Mouse (Mus musculus): ENCODE data around the gene Lrrc55.
"Not testable (repeated sequence)": the region's sequence is repeated elsewhere in the genome, so short reads cannot be mapped to it uniquely, and the experiment has no call there.

Lrrc55 gene

DNA sequence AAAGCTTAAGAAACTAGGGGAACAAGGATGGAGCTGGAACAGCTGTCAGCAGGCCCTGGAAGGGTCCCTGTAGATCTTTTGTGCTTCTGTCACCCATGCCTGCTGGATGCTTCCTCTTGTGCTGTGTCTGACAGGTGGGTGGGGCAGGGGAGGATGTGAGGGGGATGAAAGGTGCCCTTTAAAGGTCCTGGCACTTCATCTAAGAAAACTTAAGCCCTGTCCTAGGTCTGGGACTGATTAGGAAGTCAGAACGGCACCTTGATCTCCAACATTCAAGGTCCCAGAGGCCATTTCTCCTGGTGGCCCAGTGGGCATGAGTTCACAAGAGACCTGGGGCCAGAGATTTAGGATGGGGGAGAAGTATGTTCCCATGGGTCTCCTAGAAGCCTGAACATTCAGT, at the start of gene Lrrc55:
Lrrc55 (minus strand) TSS at position 297 of the 400 bp plus-strand sequence.
- in situ Hi-C loops (cut with MboI, MseI): no loop called here

DNA sequence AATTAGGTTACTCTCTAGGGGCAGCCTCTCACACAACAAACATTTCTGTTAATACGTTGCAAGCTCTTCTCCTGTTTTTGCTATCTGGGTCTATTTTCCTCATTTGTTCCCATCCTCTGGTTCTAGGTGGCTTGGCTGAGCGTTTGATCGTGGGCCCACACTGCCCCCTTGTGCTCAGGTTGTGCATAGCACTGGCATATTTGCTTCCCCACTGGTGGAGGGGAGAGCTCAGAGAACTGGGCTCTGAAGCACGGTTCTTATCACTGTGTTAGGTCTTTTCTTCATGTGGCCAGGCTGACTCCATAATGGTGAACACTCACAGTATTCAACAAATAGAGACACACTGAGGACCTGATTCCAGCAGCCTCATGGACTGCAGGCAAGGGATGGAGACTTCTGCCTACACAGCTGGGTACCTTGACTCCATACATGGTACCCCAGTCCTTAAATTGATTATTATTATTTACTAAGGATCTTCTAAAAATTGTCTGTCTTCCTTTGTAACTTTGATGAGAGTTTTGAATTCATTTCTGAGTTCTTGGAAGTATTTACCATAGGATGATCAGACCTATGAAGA, 49.6 kb upstream of the Lrrc55 start:
- in situ Hi-C loops (cut with MboI, MseI): loop anchor here (5.0 kb wide), 1 partner anchor 124 kb away; no protein-coding TSS in a partner anchor

DNA sequence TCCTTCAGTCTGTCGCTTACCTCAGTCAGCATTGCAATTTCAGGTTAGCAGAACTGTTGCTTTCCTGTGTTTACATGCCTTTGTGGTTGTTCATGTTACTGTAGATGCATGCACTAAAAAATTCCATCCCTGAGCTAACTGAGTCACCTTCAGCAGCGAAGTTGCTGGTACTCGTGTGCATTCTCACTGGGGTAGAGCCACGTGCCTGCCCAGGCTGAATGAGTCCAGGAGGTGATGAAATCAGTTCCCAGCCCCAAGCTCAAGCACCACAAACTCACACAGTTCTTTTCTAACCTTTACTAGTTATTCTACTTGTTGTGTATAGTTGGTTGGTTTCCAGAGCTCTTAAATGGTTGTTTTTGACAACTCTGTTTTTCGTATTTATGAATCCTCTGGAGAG, 48.7 kb upstream of the Lrrc55 start:
- in situ Hi-C loops (cut with MboI, MseI): loop anchor here (5.0 kb wide), 1 partner anchor 123 kb away; no protein-coding TSS in a partner anchor

DNA sequence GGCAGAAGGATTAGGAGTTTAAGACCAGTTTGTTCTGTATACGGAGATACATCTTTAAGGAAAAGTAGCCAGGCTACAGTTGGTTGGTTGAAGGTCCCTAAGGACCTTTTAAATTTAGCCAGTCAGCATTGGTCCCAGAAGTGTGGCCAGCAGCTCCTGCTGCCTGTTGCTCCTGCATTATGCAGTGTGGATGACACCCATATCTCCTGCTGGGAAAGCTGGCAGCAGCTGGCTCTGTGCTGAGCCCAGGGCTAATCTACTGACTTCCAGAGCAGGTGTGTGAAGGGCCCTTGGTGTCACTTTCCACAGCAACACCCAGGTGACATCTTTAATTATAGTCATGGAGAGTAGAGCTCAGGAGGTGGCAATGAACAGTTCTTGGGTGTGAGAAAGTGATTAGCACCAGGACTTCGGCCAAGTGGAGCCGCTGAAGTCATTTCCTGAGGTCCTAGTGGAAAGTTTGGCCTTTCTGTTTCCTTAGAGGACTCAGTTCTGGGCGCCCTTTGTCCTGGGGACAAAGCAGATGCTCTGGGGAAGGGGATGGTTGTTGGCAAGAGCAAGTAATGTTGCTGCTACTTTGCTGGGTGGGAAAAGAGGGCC, 41.2 kb upstream of the Lrrc55 start:
- in situ Hi-C loops (cut with MboI, MseI): no loop called here

DNA sequence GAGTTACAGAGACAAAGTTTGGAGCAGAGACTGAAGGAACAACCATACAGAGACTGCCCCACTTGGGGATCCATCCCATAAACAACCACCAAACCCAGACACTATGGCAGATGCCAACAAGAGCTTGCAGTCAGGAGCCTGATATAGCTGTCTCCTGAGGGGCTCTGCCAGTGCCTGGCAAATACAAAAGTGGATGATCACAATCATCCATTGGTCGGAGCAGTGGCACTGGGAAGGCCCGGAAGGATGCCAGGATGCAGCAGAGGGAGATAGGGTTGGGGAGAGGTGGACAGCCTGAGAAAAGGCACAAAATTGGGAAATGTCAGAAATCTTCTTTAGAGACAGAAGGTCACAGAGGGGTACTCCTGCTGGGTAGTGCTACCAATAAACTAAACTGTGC, 40.2 kb upstream of the Lrrc55 start:
- in situ Hi-C loops (cut with MboI, MseI): not testable (repeated sequence)

DNA sequence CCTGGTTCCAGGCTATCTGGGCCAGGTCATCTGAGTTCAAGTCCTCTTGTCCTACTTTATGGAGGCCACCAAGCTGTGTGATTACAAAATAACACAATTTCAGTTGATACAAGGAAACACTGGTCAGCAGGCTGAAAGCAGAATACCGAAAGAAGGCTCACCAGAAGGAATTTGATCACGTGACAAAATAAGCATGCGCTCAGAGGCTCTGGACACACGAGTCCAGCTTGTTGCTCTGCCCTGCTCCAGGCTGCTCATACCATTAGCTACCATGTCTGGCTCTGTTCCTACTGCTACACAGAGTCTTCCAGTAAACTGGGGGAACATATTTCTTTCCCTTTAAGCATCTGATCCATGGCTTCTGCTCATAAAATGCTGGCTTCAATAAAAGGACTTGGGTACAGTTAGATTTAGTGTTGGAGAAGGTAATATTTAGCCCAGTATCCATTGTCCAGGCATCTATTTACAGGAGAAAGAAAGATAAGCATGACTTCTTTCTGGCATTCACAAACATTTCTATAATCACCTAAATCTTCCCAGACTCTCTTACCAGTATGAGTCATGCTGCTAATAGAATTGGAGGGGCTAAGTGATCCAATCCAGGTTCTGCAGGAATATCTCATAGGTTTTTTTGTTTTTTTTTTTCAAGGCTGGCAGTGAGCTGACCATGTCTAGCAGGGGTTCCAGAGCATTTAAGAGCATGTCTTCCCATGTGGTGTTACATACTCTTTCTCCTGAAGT, 33.9 kb upstream of the Lrrc55 start:
- in situ Hi-C loops (cut with MboI, MseI): no loop called here

DNA sequence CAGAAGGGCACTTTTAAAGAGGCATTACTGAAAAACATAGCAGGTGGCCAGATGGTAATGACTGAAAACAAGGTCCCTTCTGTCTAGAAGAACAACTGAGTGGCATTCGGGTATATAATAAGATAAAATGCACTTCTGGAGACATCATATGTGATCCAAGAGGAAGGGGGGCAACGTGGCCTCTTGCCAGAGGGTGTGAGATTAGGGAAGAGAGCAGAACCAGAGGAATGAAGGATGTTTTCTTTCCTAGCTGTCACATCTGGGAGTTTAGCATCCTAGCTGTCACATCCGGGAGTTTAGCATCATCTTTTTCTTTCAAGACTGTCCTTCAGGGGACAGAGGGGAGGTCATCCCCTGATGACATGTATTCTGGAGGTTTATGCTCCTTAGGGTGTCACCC, 32.6 kb upstream of the Lrrc55 start:
- in situ Hi-C loops (cut with MboI, MseI): no loop called here

DNA sequence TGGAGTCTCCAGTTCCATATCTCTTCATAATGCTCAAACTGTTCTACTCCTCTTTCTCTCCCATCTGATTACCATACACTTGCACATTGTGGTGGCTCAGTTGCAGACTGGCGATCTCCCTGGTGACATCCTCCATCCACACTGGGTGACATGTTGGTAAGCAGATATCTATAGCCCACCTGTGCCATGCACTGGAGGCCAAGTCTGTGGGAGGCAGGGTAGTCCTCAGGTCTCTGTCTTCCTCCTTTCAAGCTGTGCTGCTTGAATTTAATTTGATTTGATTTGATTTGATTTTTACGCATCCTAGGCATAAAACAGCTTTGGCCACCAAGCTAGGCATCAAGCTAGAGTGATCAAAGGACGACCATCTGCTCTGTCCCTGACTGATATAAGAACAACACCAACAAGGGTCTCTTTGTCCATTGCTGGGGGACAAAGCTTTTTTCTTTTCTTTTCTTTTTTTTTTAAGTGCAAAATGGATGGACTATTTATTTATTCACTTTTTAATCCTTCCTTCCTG, 30.9 kb upstream of the Lrrc55 start:
- in situ Hi-C loops (cut with MboI, MseI): no loop called here

DNA sequence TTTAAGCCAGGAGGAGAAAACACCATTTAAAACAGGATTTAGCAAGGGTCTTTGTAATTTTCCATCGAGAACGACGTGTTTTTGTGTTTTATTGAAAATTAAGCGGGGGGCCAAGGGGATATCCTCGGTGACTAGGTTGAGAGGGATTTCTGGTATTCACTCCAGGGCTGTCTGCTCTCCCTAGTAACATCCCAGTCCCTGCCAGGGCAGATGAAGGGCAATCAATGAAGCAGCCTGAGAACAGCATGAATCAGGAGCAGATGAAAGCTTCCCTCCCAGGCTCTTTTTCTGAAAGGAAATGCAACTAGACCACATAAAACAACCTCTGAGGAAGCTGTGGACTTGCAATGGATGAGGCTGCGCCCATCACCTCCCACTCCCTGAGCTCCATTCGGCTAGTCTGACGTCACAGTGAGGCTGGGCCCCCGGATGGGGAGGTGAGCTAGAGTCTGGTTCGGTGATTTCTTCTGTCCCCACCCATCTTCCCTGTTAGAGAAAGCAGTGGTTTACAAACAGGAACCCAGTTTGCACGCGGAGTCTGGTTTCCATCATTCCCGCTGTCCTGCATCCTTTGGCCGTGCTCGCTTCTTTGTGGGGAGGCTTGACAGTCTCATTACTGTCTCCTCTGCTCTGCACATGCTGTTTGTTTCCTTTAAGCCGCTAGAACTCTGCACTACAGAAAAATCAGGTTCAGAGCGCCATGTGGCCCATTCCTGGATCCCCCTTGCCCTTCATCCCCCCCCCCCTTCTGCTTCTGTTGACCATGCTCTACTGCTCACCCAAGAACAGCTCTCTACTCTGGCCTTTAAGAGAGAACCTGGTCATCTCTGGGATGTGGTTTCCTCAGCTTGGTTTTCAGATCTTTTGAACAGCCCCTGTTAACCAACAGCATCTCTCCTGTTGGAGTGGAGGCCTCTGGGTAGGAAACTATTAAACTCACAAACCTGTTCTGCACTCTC, 27.5 kb upstream of the Lrrc55 start:
- in situ Hi-C loops (cut with MboI, MseI): no loop called here

DNA sequence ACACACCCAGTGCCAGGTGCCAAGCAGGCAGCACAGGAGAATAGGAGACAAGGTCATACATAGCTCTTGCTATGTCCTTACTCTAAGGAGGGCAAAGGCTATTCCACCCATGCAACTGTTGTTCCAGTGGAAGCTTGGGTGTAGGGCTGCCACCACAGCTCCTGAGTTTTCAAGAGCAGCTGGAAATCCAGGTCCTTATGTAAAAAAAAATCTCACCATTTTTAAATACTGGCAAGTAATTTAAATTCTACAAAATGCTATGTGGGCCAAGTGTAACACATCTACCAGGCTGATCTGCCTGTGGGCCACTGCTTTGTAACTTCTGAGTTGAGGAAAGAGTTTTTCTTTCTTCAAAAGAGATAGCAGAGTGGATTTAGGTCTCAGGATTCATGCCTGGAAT, 19.6 kb upstream of the Lrrc55 start:
- in situ Hi-C loops (cut with MboI, MseI): no loop called here

DNA sequence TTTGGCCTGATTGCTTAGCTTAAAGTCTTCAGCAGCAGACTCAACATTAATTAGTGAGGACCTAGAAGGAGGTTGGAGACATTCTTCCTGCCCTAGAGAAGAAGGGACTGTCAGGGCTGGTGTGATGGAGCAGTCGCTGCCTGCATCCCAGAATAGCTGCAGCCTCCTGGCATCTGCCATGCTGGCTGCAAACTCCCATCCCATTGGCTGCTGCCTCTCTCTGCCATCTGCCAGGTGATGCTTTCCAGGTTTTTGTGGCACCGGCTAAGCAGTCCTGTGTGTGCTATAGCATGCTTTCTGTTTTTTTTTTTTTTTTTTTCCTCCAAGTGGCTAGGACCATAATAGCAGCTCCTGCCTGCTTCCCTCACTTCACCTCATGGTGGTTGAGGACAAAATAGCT, 16.7 kb upstream of the Lrrc55 start:
- in situ Hi-C loops (cut with MboI, MseI): no loop called here

DNA sequence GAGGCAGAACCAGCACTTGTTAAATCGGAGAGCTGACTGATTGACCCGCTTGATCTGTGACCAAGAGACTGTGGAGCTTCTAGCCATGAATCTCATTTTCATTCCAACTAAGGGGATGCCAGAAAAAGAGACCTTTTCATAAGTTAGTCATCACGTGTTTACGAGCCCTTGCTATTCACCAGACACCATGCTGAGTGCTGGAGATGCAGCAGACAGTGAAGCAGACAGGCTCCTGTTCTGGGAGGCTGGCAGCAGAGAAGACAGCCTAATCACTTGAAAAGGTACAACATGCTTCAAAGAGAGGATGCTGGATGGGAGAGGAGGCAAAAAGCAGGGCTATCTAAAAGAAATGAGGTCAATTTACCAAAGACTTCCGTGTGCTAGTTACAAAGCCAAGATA, 12.3 kb upstream of the Lrrc55 start:
- in situ Hi-C loops (cut with MboI, MseI): no loop called here

DNA sequence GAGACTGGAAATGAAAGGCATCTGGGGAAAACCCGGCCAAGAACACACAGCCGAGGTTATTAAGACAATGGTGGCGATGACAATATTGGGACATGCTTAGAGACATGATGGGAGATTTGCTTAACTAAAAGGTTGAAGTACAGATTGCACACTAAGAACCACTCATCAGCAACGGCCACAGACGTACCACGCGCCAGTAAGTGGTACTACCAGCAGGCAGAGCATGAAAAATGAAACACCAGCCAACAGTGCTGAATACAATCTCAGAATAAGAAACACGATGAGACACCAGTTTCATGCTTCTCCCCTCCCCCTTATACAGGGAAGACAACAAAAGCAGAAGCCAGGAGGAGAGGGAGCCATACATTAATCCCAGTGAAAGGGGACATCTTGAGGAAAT, 8.2 kb upstream of the Lrrc55 start:
- in situ Hi-C loops (cut with MboI, MseI): no loop called here

DNA sequence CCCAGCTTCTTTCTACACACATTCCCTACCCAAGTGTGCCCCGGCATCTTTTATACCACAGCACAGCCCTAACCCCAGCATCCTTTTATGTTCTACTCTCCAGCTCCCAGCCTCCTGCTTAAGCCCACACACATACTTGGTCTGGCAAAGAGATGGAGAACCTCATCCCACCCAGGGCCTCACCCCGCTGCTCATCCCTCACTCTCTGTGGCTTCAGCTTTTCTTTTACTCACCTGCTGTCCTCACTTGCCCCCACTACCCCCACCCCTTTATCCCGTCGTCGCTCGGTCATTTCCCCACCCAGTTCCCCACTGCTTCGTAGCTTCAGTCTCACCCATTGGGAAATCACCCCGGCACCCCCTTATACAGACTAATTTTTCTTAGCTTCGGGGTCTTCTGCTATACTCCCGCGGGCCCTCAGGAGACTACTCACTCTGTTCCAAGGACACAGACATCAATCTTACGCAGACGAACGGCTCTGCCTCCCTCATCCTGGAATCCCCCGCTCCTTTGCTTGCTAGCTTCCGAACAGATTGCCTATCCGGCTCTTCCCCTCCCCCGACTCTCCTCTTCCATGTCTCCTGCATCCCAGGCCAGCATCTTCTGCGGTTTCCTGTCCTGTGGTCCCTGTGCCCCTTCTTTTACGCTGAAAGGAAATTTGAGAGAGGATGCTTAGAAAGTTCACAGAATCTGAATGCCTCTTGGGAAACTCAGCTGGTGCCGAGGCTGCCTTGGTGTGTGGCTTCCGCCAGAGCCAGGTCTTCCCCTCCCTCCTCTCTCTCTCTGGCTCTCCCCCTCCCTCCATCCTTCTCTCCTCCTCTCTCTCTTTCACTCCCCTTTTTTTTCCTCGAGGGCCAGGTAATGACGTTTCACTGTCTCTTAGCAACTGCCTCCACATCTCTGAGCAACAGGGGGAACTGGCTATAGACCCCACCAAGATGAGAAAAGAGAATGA, 1.3 kb upstream of the Lrrc55 start:
- in situ Hi-C loops (cut with MboI, MseI): no loop called here

DNA sequence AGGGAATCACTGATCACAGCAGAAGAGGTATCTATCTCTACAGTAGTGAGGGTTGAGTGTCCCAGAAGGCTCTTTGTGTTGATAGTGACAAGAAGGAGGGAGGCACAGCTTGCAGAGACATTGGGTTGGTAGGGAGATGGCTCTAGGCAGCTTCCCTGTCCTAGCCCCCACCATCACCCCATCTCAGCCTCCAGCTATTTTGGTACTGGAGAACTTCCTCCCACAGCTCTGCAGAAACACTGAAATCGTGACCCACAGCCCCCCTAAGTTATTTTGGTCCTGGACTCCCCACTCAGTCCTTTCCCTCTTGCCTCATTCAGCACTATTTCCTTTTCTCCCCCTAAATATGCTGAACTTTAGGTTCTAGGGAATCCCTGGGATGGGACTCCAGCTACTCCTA, 2.4 kb downstream of the Lrrc55 start:
- in situ Hi-C loops (cut with MboI, MseI): no loop called here

DNA sequence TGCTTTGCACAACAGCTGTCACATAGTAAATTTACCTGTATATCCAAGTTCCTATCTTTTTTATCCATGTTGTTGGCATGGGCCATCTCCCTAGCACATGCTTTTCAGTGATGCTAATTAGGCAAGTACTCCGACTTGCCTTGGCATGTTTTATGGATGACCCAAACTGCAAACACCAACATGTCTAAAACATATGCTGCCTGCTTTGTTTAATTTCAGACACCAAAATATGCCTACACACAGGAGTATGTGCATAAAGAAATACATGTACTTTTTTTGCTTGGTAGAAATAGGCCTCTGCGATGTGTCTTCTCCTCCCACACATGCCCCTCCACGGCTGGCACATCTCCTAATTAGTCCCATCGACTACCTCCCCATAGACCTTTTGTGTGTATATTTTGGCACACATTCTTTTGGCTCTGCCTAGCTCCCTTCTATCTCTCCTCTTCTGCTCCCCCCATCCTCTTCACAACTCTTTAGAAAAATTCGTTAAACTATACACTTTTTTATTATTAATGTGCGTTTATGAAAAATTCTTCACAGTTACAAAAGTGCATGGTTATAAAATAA, 9.3 kb downstream of the Lrrc55 start:
- in situ Hi-C loops (cut with MboI, MseI): no loop called here

DNA sequence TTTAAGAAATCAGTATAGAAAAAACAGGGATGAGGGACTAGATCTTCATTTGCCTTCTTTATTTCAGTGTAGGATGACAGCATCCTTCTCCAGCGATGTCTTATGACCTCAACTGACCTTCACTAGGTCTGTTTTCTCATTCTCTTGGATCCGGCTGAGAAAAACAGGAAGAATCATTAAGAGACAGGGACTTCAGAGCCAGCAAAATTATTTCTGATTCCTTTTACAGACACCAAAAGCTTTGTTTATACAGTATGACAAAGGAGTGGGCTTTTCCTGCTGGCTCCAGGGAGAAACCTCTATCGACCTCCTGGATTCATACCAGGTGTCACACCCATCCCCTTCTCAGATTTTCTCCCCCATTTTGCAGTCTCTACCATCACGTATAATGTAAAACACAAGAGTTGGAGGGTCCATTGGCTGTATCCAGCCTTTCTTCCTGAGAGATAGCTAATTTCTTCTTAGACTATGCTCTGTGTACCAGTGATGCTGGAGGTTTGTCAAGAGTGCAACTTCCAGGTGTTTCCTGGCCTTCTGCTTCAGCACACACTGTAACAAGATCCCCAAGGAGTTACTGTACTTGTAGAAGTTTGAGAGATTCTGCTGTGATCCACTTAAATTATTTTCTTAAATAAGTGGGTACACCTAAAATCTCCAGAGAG, 18.7 kb downstream of the Lrrc55 start:
- in situ Hi-C loops (cut with MboI, MseI): no loop called here

DNA sequence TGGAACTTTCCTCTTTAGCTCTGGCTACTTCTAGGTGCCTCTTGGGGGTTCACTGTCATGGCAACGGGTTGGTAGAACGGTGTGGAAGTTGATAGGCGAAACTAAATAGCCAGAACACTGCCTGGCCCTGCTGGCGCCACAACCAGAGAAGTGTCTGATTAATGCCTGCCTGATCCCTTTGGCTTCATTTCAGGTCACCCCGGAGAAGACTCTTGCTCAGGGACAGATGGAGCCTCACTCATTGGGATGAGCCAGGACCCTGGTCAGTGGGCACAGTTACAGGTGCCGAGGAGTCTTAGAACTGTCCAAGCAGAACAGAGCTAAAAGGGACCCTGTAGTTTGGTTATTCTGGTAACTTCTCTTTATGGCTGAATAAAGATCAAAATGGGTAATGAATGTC, 23.5 kb downstream of the Lrrc55 start:
- in situ Hi-C loops (cut with MboI, MseI): no loop called here

DNA sequence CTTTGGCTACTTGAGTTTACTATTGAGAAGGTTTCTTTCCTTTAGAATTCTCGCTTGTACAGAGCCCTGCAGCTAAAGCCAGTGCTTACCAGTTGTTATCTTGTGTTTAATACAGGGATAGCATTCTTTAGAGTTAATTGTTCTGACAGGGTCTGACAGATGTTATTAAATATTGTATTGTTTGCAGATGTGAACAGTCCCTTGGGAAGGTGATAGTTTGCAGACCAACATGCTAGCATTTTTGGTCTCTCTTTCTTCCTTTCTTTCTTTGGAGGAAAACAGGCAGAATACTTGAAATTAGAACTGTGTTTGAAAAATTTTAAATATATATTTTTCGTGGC, 24.3 kb downstream of the Lrrc55 start:
- in situ Hi-C loops (cut with MboI, MseI): no loop called here
